Mouse (Mus musculus) ovary, adult 18-20 months (tissue): ENCODE results near the gene Crim1.

Experiments
- DNase-seq: peaks from one replicate; pipeline ENCODE4 v3.0.0; 2022; ENCODE audit warnings: low spot score, mixed read lengths

Crim1 gene

GRCm38 (mm10) chr17:78199626-78200560 lies at the start of gene Crim1:
TSS of gene Crim1 (plus strand) at chr17:78200248.
- DNase-seq = peak; percentile 80

- no peak for DNase-seq
Measured at GRCm38 (mm10) chr17:78151479-78152282, 48.4 kb upstream of the Crim1 start.

GRCm38 (mm10) chr17:78163278-78163677 lies 36.8 kb upstream of the Crim1 start:
- DNase-seq = peak; percentile 5

GRCm38 (mm10) chr17:78163724-78164236 lies 36.3 kb upstream of the Crim1 start:
- DNase-seq = no peak

- DNase-seq = no peak
Measured at GRCm38 (mm10) chr17:78165855-78166254, 34.2 kb upstream of the Crim1 start.

GRCm38 (mm10) chr17:78166566-78166965 lies 33.5 kb upstream of the Crim1 start:
- no peak for DNase-seq

GRCm38 (mm10) chr17:78172371-78172770 lies 27.7 kb upstream of the Crim1 start:
- no peak for DNase-seq

GRCm38 (mm10) chr17:78180766-78181165 lies 19.3 kb upstream of the Crim1 start:
- no peak for DNase-seq

GRCm38 (mm10) chr17:78196184-78196583 lies 3.9 kb upstream of the Crim1 start:
- DNase-seq = no peak

- DNase-seq = peak; percentile 45
Measured at GRCm38 (mm10) chr17:78197111-78197510, 2.9 kb upstream of the Crim1 start.

- no peak for DNase-seq
Measured at GRCm38 (mm10) chr17:78198140-78198539, 1.9 kb upstream of the Crim1 start.

GRCm38 (mm10) chr17:78198820-78199219 lies 1.2 kb upstream of the Crim1 start:
- DNase-seq = no peak

GRCm38 (mm10) chr17:78199231-78199625 lies 820 bp upstream of the Crim1 start:
- no peak for DNase-seq

GRCm38 (mm10) chr17:78200561-78201220 lies 643 bp downstream of the Crim1 start:
- no peak for DNase-seq

GRCm38 (mm10) chr17:78201221-78202058 lies 1.4 kb downstream of the Crim1 start:
- DNase-seq = no peak

- no peak for DNase-seq
Measured at GRCm38 (mm10) chr17:78202221-78202620, 2.2 kb downstream of the Crim1 start.

- DNase-seq = no peak
Measured at GRCm38 (mm10) chr17:78202756-78203155, 2.7 kb downstream of the Crim1 start.

GRCm38 (mm10) chr17:78203478-78203877 lies 3.4 kb downstream of the Crim1 start:
- no peak for DNase-seq

GRCm38 (mm10) chr17:78206421-78206820 lies 6.4 kb downstream of the Crim1 start:
- DNase-seq = no peak

- no peak for DNase-seq
Measured at GRCm38 (mm10) chr17:78207246-78207645, 7.2 kb downstream of the Crim1 start.

- DNase-seq = no peak
Measured at GRCm38 (mm10) chr17:78208805-78209204, 8.8 kb downstream of the Crim1 start.
